7 mouse cellular contexts compared by ENCODE assay signal in genomic region chr3:154817732-154818131, GRCm38 (mm10).
A peak's percentile ranks its signal among the peaks of the same experiment; 100 is the strongest.
DNase-seq lines count a peak whose midpoint lies in the region; ATAC-seq and TF ChIP-seq lines count a peak whose summit lies in the region.

No protein-coding gene starts in this region.

- peak; percentile 13 for DNase-seq in MEL (ENCODE audit: low read depth, low spot score)
- DNase-seq in adrenal gland, adult 2 months: peak; percentile 57
- peak; percentile 83 for DNase-seq in embryo, embryonic 10.5 days (ENCODE audit: low spot score)
- peak; percentile 37 for DNase-seq in heart, postnatal 0 days (ENCODE audit: low spot score)
- DNase-seq in layer of hippocampus, adult 18-20 months (ENCODE audit: low spot score in 2 of 2): peak; percentile 67 to 90
- peak; percentile 39 for DNase-seq in lung, postnatal 10 days
- DNase-seq in right cerebral cortex, adult 2 months (ENCODE audit: low spot score in 2 of 2): peak; percentile 82 to 86

- H3K4me2 ChIP-seq in heart, postnatal 0 days (ENCODE audit: low read depth, low read length): no peak overlapping the region

- H3K27me3 ChIP-seq in MEL (ENCODE audit: control insufficient read depth in 1 of 2, insufficient read depth in 2 of 2, low read length in 2 of 2): no peaks in the 10 kb centered on the region
- no peaks in the 10 kb centered on the region for H3K27me3 ChIP-seq in heart, postnatal 0 days (ENCODE audit: control insufficient read depth, insufficient read depth, low read length)

- no peak for TF ChIP-seq POLR2A in MEL (IDR thresholded peaks at IDR 0.05; ENCODE audit: control insufficient read depth in 1 of 2, insufficient read depth in 1 of 2, low read depth in 1 of 2, low read length in 2 of 2, poor library complexity in 1 of 2)

- H3K4me1 ChIP-seq in MEL (ENCODE audit: control insufficient read depth in 1 of 2, insufficient read depth in 2 of 2, low read length in 2 of 2): no peaks in the 10 kb centered on the region
- H3K4me1 ChIP-seq in heart, postnatal 0 days (ENCODE audit: control insufficient read depth, insufficient read depth): no peaks in the 10 kb centered on the region

- ATAC-seq in heart, postnatal 0 days (ENCODE audit: insufficient read depth, low read depth): peak; percentile 31; the same call in 1 of the 2 replicates

- no peak overlapping the region for H3K9ac ChIP-seq in MEL (ENCODE audit: control insufficient read depth, low read depth, low read length, poor library complexity, severe bottlenecking)
- no peak overlapping the region for H3K9ac ChIP-seq in heart, postnatal 0 days (replicated peaks; ENCODE audit: low read depth, low read length)

- no peak overlapping the region for H3K27ac ChIP-seq in MEL (ENCODE audit: control insufficient read depth, low read depth, low read length)
- H3K27ac ChIP-seq in heart, postnatal 0 days (ENCODE audit: low read depth): no peak overlapping the region

- no peaks in the 10 kb centered on the region for H3K9me3 ChIP-seq in MEL (replicated peaks; ENCODE audit: insufficient read depth, low read length)
- no peaks in the 10 kb centered on the region for H3K9me3 ChIP-seq in heart, postnatal 0 days (replicated peaks; ENCODE audit: control insufficient read depth, low read length)

- TF ChIP-seq CTCF in MEL (IDR thresholded peaks at IDR 0.05 in 2 of 3, conservative IDR thresholded peaks at IDR 0.05 in 1 of 3; ENCODE audit: control insufficient read depth in 1 of 3, insufficient read depth in 1 of 3, low read depth in 2 of 3, low read length in 3 of 3, poor library complexity in 1 of 3, severe bottlenecking in 1 of 3): peak; percentile 50 to 65 (median 51)
- TF ChIP-seq CTCF in heart, postnatal 0 days (IDR thresholded peaks at IDR 0.05; ENCODE audit: low read depth): peak; percentile 85

- H3K79me2 ChIP-seq in MEL (ENCODE audit: control insufficient read depth, insufficient read depth, low read length, poor library complexity): no peaks in the 10 kb centered on the region

- peak; percentile 30 for TF ChIP-seq RAD21 in MEL (IDR thresholded peaks at IDR 0.05; ENCODE audit: low read depth, low read length)

- no peak overlapping the region for H3K4me3 ChIP-seq in MEL (ENCODE audit: control insufficient read depth in 1 of 2, insufficient read depth in 1 of 2, low read depth in 2 of 2, low read length in 2 of 2)
- H3K4me3 ChIP-seq in heart, postnatal 0 days (ENCODE audit: low read depth, low read length): no peak overlapping the region

- no peaks in the 10 kb centered on the region for H3K36me3 ChIP-seq in MEL (ENCODE audit: control insufficient read depth in 1 of 2, insufficient read depth in 2 of 2, low read length in 2 of 2)
- 0 out of 2 replicates have a peak, but pooled peaks cover 3% of the 10 kb centered on the region for H3K36me3 ChIP-seq in heart, postnatal 0 days (replicated peaks; ENCODE audit: control insufficient read depth, insufficient read depth, low read length)

- 8% methylated on average over 7 of the region's 7 CpGs for WGBS in heart, postnatal 0 days

- no peak for TF ChIP-seq EP300 in MEL (IDR thresholded peaks at IDR 0.05; ENCODE audit: low read depth in 1 of 2, low read length in 2 of 2)
- no peak for TF ChIP-seq EP300 in heart, postnatal 0 days (IDR thresholded peaks at IDR 0.05; ENCODE audit: low read depth)

TF ChIP-seq in MEL, 35 proteins besides CTCF, POLR2A, EP300 and RAD21:
- TF ChIP-seq HCFC1 (IDR thresholded peaks at IDR 0.05; ENCODE audit: low read depth, low read length): no peak
- no peak for TF ChIP-seq MAX (IDR thresholded peaks at IDR 0.05; ENCODE audit: low read length)
- no peak for TF ChIP-seq MEF2A (IDR thresholded peaks at IDR 0.05; ENCODE audit: extremely low read depth, insufficient replicate concordance, low read depth, low read length, poor library complexity, severe bottlenecking)
- no peak for TF ChIP-seq ZMIZ1 (IDR thresholded peaks at IDR 0.05; ENCODE audit: low read depth, low read length)
- no peak for TF ChIP-seq UBTF (IDR thresholded peaks at IDR 0.05; ENCODE audit: borderline replicate concordance, insufficient read depth, low read depth, low read length)
- TF ChIP-seq SMC3 (IDR thresholded peaks at IDR 0.05; ENCODE audit: low read depth, low read length): peak; percentile 55
- TF ChIP-seq NRF1 (IDR thresholded peaks at IDR 0.05; ENCODE audit: insufficient read depth, low read depth, low read length, poor library complexity, severe bottlenecking): no peak

Comparison
In these comparisons a context has a peak if more than half of its experiments do, and no peak if none do; other contexts are left out.
1. DNase-seq: peak in every context shown above with its lines; median percentile 84 in right cerebral cortex, adult 2 months; 83 in embryo, embryonic 10.5 days; 78 in layer of hippocampus, adult 18-20 months; 57 in adrenal gland, adult 2 months; 39 in lung, postnatal 10 days; 37 in heart, postnatal 0 days; 13 in MEL.